Mouse (Mus musculus) CH12.LX (cell line): ENCODE measurements at regions not wholly inside any gene's neighbourhood (a gene's known extent, or its start where the extent isn't known, plus 50 kb on each side); places are given as distances from the start of the nearest gene placed in this dataset.

Source experiments
- DNase-seq: peaks from one replicate; pipeline ENCODE4 v3.0.0-alpha.2; 2013; ENCODE audit errors: extremely low read depth
- H3K27ac ChIP-seq: 2 replicates; pipeline ENCODE4 v1.5.1; 2012; ENCODE audit warnings: low read depth, mild to moderate bottlenecking, control low read depth, moderate library complexity; ENCODE audit not compliant: insufficient read depth
- H3K27me3 ChIP-seq: replicated peaks from 2 replicates; pipeline ENCODE3; 2012; ENCODE audit warnings: inconsistent platforms
- H3K36me3 ChIP-seq, 2 experiments: replicated peaks in 1 of 2; 2 replicates each; pipeline versions ENCODE3 to v1.6.1; 2012; ENCODE audit warnings: inconsistent platforms in 1 of 2, low read length in 1 of 2, mild to moderate bottlenecking in 1 of 2, mixed read lengths in 1 of 2, moderate library complexity in 1 of 2; ENCODE audit not compliant: control insufficient read depth in 1 of 2, insufficient read depth in 1 of 2
- H3K4me1 ChIP-seq, 2 experiments: 2 replicates each; pipeline ENCODE4 v1.6.1; 2012; ENCODE audit warnings: inconsistent platforms in 1 of 2, moderate library complexity in 1 of 2; ENCODE audit not compliant: insufficient read depth in 2 of 2, control insufficient read depth in 1 of 2
- H3K4me2 ChIP-seq: 2 replicates; pipeline ENCODE4 v1.6.1; 2012; ENCODE audit warnings: low read depth, mild to moderate bottlenecking, control low read depth; ENCODE audit not compliant: poor library complexity, insufficient read depth, severe bottlenecking
- H3K4me3 ChIP-seq, 3 experiments: fragments of 150-350 bp in 1 of 3; sonication (generic) in 1 of 3; replicated peaks in 1 of 3; 2 replicates each; pipeline versions ENCODE3 to v1.5.1; 2011 to 2012; ENCODE audit warnings: low read depth in 2 of 3, low read length in 2 of 3, mild to moderate bottlenecking in 2 of 3, moderate library complexity in 2 of 3, control low read depth in 1 of 3, improper control_type of control experiment in 1 of 3, inconsistent platforms in 1 of 3, mixed read lengths in 1 of 3; ENCODE audit not compliant: poor library complexity in 1 of 3
- H3K79me2 ChIP-seq: replicated peaks from 2 replicates; pipeline ENCODE4 v1.6.1; 2012; ENCODE audit warnings: mild to moderate bottlenecking, moderate library complexity; ENCODE audit not compliant: control insufficient read depth, poor library complexity, insufficient read depth, severe bottlenecking; ENCODE audit errors: extremely low read depth
- H3K9ac ChIP-seq: 2 replicates; pipeline ENCODE4 v1.6.1; 2012; ENCODE audit warnings: low read depth, mild to moderate bottlenecking, control low read depth, moderate library complexity; ENCODE audit not compliant: insufficient read depth
- H3K9me3 ChIP-seq: replicated peaks from 2 replicates; pipeline ENCODE3; 2012; ENCODE audit warnings: low read length, inconsistent platforms, mixed read lengths
- CTCF ChIP-seq, 2 experiments: IDR thresholded peaks in 1 of 2; conservative IDR thresholded peaks in 1 of 2; 2 replicates each; pipeline ENCODE4 v1.5.1; 2011 to 2012; ENCODE audit warnings: low read depth in 2 of 2, low read length in 2 of 2, improper control_type of control experiment in 1 of 2, inconsistent platforms in 1 of 2, mild to moderate bottlenecking in 1 of 2, moderate library complexity in 1 of 2
- EP300 ChIP-seq: IDR thresholded peaks from 2 replicates; pipeline ENCODE4 v1.6.1; 2011; ENCODE audit warnings: low read length, improper control_type of control experiment
- ETS1 ChIP-seq: conservative IDR thresholded peaks from 2 replicates; pipeline ENCODE4 v1.6.1; 2012; ENCODE audit warnings: low read depth, mild to moderate bottlenecking, inconsistent platforms, low read length, improper control_type of control experiment, moderate library complexity
- GABPA ChIP-seq: IDR thresholded peaks from 2 replicates; pipeline ENCODE4 v1.6.1; 2012; ENCODE audit warnings: low read depth, low read length, improper control_type of control experiment, inconsistent platforms; ENCODE audit not compliant: insufficient replicate concordance
- HCFC1 ChIP-seq: IDR thresholded peaks from 2 replicates; pipeline ENCODE4 v1.6.1; 2012; ENCODE audit warnings: low read depth, mild to moderate bottlenecking, inconsistent platforms, low read length, improper control_type of control experiment
- IRF4 ChIP-seq: IDR thresholded peaks from 2 replicates; pipeline ENCODE4 v1.6.1; 2014; ENCODE audit warnings: low read depth, mild to moderate bottlenecking, inconsistent platforms, low read length, improper control_type of control experiment
- JUN ChIP-seq: IDR thresholded peaks from 2 replicates; pipeline ENCODE4 v1.6.1; 2011; ENCODE audit warnings: low read depth, mild to moderate bottlenecking, low read length, improper control_type of control experiment, moderate library complexity; ENCODE audit not compliant: insufficient read depth
- JUND ChIP-seq: conservative IDR thresholded peaks from 2 replicates; pipeline ENCODE4 v1.6.1; 2011; ENCODE audit warnings: low read depth, low read length, improper control_type of control experiment
- KAT2A ChIP-seq: IDR thresholded peaks from 2 replicates; pipeline ENCODE4 v1.6.1; 2012; ENCODE audit warnings: low read length, improper control_type of control experiment, inconsistent platforms; ENCODE audit not compliant: insufficient replicate concordance
- MAFK ChIP-seq: IDR thresholded peaks from 2 replicates; pipeline ENCODE4 v1.6.1; 2011; ENCODE audit warnings: low read length, improper control_type of control experiment; ENCODE audit not compliant: insufficient replicate concordance
- MAX ChIP-seq: IDR thresholded peaks from 2 replicates; pipeline ENCODE4 v1.6.1; 2011; ENCODE audit warnings: low read length, improper control_type of control experiment
- MAZ ChIP-seq: IDR thresholded peaks from 2 replicates; pipeline ENCODE4 v1.6.1; 2012; ENCODE audit warnings: low read depth, mild to moderate bottlenecking, inconsistent platforms, low read length, improper control_type of control experiment, moderate library complexity
- MYC ChIP-seq: IDR thresholded peaks from 2 replicates; pipeline ENCODE4 v1.6.1; 2011; ENCODE audit warnings: low read depth, mild to moderate bottlenecking, improper control_type of control experiment, low read length
- POLR2AphosphoS2 ChIP-seq: IDR thresholded peaks from 2 replicates; pipeline ENCODE4 v1.6.1; 2011; ENCODE audit warnings: low read depth, low read length, improper control_type of control experiment
- SIN3A ChIP-seq: IDR thresholded peaks from 2 replicates; pipeline ENCODE4 v1.6.1; 2012; ENCODE audit warnings: low read length, improper control_type of control experiment, inconsistent platforms
- SMC3 ChIP-seq: IDR thresholded peaks from 2 replicates; pipeline ENCODE4 v1.6.1; 2011; ENCODE audit warnings: low read depth, low read length, improper control_type of control experiment
- TBP ChIP-seq: conservative IDR thresholded peaks from 2 replicates; pipeline ENCODE4 v1.6.1; 2011; ENCODE audit warnings: low read depth, low read length, improper control_type of control experiment
- TCF12 ChIP-seq: IDR thresholded peaks from 2 replicates; pipeline ENCODE4 v1.6.1; 2014; ENCODE audit warnings: low read depth, mild to moderate bottlenecking, inconsistent platforms, low read length, improper control_type of control experiment
- UBTF ChIP-seq: IDR thresholded peaks from 2 replicates; pipeline ENCODE4 v1.6.1; 2012; ENCODE audit warnings: low read depth, mild to moderate bottlenecking, inconsistent platforms, low read length, improper control_type of control experiment, moderate library complexity
- USF2 ChIP-seq: conservative IDR thresholded peaks from 2 replicates; pipeline ENCODE4 v1.6.1; 2011; ENCODE audit warnings: low read depth, low read length, improper control_type of control experiment
- ZC3H11A ChIP-seq: IDR thresholded peaks from 2 replicates; pipeline ENCODE4 v1.6.1; 2012; ENCODE audit warnings: low read depth, mild to moderate bottlenecking, inconsistent platforms, low read length, improper control_type of control experiment
- ZNF384 ChIP-seq: IDR thresholded peaks from 2 replicates; pipeline ENCODE4 v1.6.1; 2012; ENCODE audit warnings: low read depth, low read length, improper control_type of control experiment, inconsistent platforms
- dilution Hi-C: fragments of 300-500 bp; cut with MboI; formaldehyde crosslinking; loops from 2 replicates; pipeline ENCODE4 v1.14.3; 2020; ENCODE audit warnings: low sequenced_read_pairs; ENCODE audit not compliant: extremely low pct_unique_long_range_greater_than_20kb, extremely low pct_ligation_motif_present
- in situ Hi-C: fragments of 300-500 bp; cut with MboI; formaldehyde crosslinking; loops from 3 replicates; pipeline ENCODE4 v1.14.3; 2019; ENCODE audit warnings: low sequenced_read_pairs, low pct_ligation_motif_present, low pct_unique_long_range_greater_than_20kb, mixed read lengths

DNA sequence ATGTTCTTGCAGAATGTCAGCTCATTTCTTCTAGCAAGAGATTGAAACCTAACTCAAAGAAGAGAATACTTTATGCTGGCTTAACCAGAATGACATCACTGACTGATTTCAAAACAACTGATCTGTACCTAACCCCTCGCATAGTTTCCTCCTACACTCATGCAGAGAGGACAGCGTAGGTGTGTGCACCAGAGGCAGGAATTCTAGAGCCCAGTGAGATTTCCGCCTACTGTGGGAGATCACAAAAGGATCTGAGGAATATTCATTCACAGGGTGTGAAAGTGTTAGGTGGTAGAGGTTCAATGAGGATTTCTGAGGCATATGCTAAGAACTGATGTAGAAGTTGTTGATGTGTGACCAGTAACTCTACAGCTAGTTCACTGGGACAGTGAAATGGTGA, 132.5 kb upstream of the Irx5 start:
- H3K4me2 ChIP-seq = no peak overlapping the region
- DNase-seq = no peak
- no peaks in the 10 kb centered on the region for H3K27me3 ChIP-seq
- no peak overlapping the region for H3K9ac ChIP-seq
- TF ChIP-seq KAT2A (no peak), SIN3A (no peak), JUND (no peak), ZNF384 (no peak), USF2 (no peak), UBTF (no peak), IRF4 (no peak), JUN (no peak), MAX (no peak)
- H3K27ac ChIP-seq = no peak overlapping the region
- H3K4me1 ChIP-seq = no peaks in the 10 kb centered on the region
- no peaks in the 10 kb centered on the region for H3K79me2 ChIP-seq
- dilution Hi-C loops (no loop called here), in situ Hi-C loops (no loop called here)
- H3K9me3 ChIP-seq = peaks cover 83% of the 10 kb centered on the region
- no peaks in the 10 kb centered on the region for H3K36me3 ChIP-seq
- no peak overlapping the region for H3K4me3 ChIP-seq

DNA sequence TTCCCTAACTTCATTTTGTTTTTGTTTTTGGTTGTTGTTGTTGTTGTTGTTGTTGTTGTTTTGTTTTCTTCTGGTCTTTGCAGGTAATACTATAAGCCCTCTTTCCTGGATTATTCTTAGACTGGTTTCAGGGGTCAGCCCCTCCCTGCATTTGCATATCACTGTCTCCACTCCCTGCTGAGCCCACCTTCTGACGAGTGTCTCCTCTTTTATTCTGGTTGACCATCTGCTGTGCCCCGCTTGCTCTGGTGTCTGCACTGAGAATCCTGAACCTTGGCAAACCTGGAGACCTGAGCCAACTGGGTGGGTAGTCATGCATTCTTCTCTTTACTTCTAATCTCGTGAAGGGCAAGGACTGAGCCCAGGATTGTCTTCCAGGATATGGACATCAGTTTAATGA, 134.4 kb upstream of the Irx5 start:
- in situ Hi-C loops = no loop called here
- TF ChIP-seq MAZ (no peak), GABPA (no peak), EP300 (no peak)
- TF ChIP-seq, all 38 proteins: peak for 0
- Histone ChIP-seq H3K36me3 (no peaks in the 10 kb centered on the region), H3K79me2 (no peaks in the 10 kb centered on the region), H3K27ac (no peak overlapping the region), H3K9ac (no peak overlapping the region), H3K27me3 (no peaks in the 10 kb centered on the region), H3K9me3 (peaks cover 77% of the 10 kb centered on the region), H3K4me1 (no peaks in the 10 kb centered on the region), H3K4me3 (no peak overlapping the region), H3K4me2 (no peak overlapping the region)
- no peak for DNase-seq
- dilution Hi-C loops = no loop called here

DNA sequence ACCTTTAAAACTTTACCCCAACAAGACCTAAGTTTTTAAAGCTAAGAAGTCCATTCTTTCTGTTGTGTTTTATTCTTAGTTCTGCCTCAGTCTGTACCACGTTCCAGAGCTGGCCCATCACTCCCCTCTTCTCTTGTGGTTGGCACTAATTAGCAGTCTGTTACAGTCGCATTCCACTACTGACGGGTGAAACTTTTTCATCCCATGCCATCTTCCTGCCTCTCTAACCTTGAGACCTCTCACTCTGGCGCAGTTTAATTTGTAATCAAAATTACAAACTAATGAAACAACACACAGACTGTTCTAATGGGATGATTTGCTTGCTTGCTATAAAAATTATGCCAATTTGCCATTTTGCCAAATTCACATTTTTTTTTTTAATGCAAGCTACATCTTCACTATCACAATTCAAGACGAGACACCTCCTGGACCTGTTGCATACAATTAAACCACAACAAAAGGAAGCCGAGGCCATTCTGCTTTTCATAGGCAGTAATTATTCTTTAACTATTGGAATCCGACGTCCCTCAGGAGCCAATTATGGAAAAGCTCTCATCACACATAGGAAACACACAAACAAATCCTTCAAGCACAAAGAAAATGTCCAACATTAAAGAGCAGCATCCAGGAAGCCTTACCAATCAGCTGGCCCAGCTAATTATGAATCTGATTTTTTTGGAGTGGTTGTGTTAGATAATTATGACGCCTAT, 138.1 kb upstream of the Irx5 start:
- no peaks in the 10 kb centered on the region for H3K27me3 ChIP-seq
- dilution Hi-C loops = no loop called here
- in situ Hi-C loops = no loop called here
- no peak for DNase-seq
- no peak overlapping the region for H3K9ac ChIP-seq
- H3K79me2 ChIP-seq = no peaks in the 10 kb centered on the region
- H3K4me3 ChIP-seq = no peak overlapping the region
- H3K4me2 ChIP-seq = no peak overlapping the region
- peaks cover 69% of the 10 kb centered on the region for H3K9me3 ChIP-seq
- no peak overlapping the region for H3K27ac ChIP-seq
- no peaks in the 10 kb centered on the region for H3K4me1 ChIP-seq
- no peaks in the 10 kb centered on the region for H3K36me3 ChIP-seq
- TF ChIP-seq HCFC1 = no peak
- TF ChIP-seq MAX = no peak
- TF ChIP-seq SMC3 = no peak
- TF ChIP-seq IRF4 = no peak
- TF ChIP-seq MAFK = no peak
- TF ChIP-seq MYC = no peak
- TF ChIP-seq ZNF384 = no peak
- no peak for TF ChIP-seq GABPA
- no peak for TF ChIP-seq POLR2AphosphoS2
- no peak for TF ChIP-seq ZC3H11A
- TF ChIP-seq JUN = no peak
- TF ChIP-seq TCF12 = no peak
- no peak for TF ChIP-seq USF2
- no peak for TF ChIP-seq CTCF (conservative IDR thresholded peaks at IDR 0.05 in 1 of 2, IDR thresholded peaks at IDR 0.05 in 1 of 2; ENCODE audit: low read depth in 2 of 2, low read length in 2 of 2)
- no peak for TF ChIP-seq TBP
- TF ChIP-seq ETS1 = no peak
- no peak for TF ChIP-seq EP300
- no peak for TF ChIP-seq JUND
